Mouse (Mus musculus) thymus, adult 2 months (tissue): ENCODE measurements around the gene Gtf2h4.

Experiments
- CTCF ChIP-seq: fragments of 200-500 bp; IDR thresholded peaks from 2 replicates; pipeline ENCODE4 v1.5.1; 2012; ENCODE audit warnings: mild to moderate bottlenecking, control low read depth, low read length, moderate library complexity, borderline replicate concordance; ENCODE audit not compliant: control insufficient read depth, poor library complexity, insufficient read depth; ENCODE audit errors: extremely low read depth
- POLR2A ChIP-seq: fragments of 200-500 bp; IDR thresholded peaks from 2 replicates; pipeline ENCODE4 v1.6.1; 2012; ENCODE audit warnings: mild to moderate bottlenecking, low read length, control low read depth, moderate library complexity; ENCODE audit not compliant: control insufficient read depth, poor library complexity, insufficient read depth; ENCODE audit errors: extremely low read depth

- TF ChIP-seq CTCF (no peak), POLR2A (no peak)
Measured at GRCm38 (mm10) chr17:35701203-35701977, 27.9 kb upstream of the Gtf2h4 start.
